Mouse (Mus musculus): ENCODE results near the gene Rxylt1. TPM values are rescaled to one million over a fixed set of nuclear protein-coding genes. Genes with fewer than 3 reads are reported as not detected.

Gene Rxylt1
- total and polyA plus RNA-seq, 3 experiments, result 26.1 to 30.6 TPM; not detected in 1

- Histone ChIP-seq H3K36me3 (ENCODE audit: control insufficient read depth in 1 of 2, insufficient read depth in 2 of 2, low read length in 2 of 2) (no peaks in the 10 kb centered on the region), H3K4me1 (ENCODE audit: control insufficient read depth in 1 of 2, insufficient read depth in 2 of 2, low read length in 2 of 2) (no peaks in the 10 kb centered on the region), H3K27me3 (ENCODE audit: control insufficient read depth in 1 of 2, insufficient read depth in 2 of 2, low read length in 2 of 2) (no peaks in the 10 kb centered on the region), H3K79me2 (ENCODE audit: control insufficient read depth, insufficient read depth, low read length, poor library complexity) (no peaks in the 10 kb centered on the region), H3K4me3 (ENCODE audit: control insufficient read depth in 1 of 2, insufficient read depth in 1 of 2, low read depth in 2 of 2, low read length in 2 of 2) (no peak overlapping the region), H3K9ac (ENCODE audit: control insufficient read depth, low read depth, low read length, poor library complexity, severe bottlenecking) (no peak overlapping the region), H3K9me3 (replicated peaks; ENCODE audit: insufficient read depth, low read length) (no peaks in the 10 kb centered on the region), H3K27ac (ENCODE audit: control insufficient read depth, low read depth, low read length) (no peak overlapping the region)
- no peak for DNase-seq (ENCODE audit: low read depth, low spot score)
- TF ChIP-seq TAL1 (IDR thresholded peaks at IDR 0.05; ENCODE audit: low read length) (no peak), GATA1 (IDR thresholded peaks at IDR 0.05; ENCODE audit: low read depth, low read length) (no peak), CHD1 (IDR thresholded peaks at IDR 0.05; ENCODE audit: low read depth, low read length) (no peak), E2F4 (IDR thresholded peaks at IDR 0.05; ENCODE audit: borderline replicate concordance, low read depth, low read length) (no peak), SMC3 (IDR thresholded peaks at IDR 0.05; ENCODE audit: low read depth, low read length) (no peak), RAD21 (IDR thresholded peaks at IDR 0.05; ENCODE audit: low read depth, low read length) (no peak), MYC (IDR thresholded peaks at IDR 0.05; ENCODE audit: low read depth, low read length) (no peak)
Observed at GRCm38 (mm10) chr10:122055826-122056225, 41.3 kb downstream of the Rxylt1 start.

- Histone ChIP-seq H3K79me2 (ENCODE audit: control insufficient read depth, insufficient read depth, low read length, poor library complexity) (no peaks in the 10 kb centered on the region), H3K9ac (ENCODE audit: control insufficient read depth, low read depth, low read length, poor library complexity, severe bottlenecking) (peak overlapping the region; percentile 19; the same call in 1 of the 2 replicates), H3K9me3 (replicated peaks; ENCODE audit: insufficient read depth, low read length) (no peaks in the 10 kb centered on the region), H3K4me1 (ENCODE audit: control insufficient read depth in 1 of 2, insufficient read depth in 2 of 2, low read length in 2 of 2) (no peaks in the 10 kb centered on the region), H3K4me3 (ENCODE audit: control insufficient read depth in 1 of 2, insufficient read depth in 1 of 2, low read depth in 2 of 2, low read length in 2 of 2) (peak overlapping the region; percentile 21; a peak in 2 of 4 replicates), H3K27me3 (ENCODE audit: control insufficient read depth in 1 of 2, insufficient read depth in 2 of 2, low read length in 2 of 2) (no peaks in the 10 kb centered on the region), H3K27ac (ENCODE audit: control insufficient read depth, low read depth, low read length) (no peak overlapping the region), H3K36me3 (ENCODE audit: control insufficient read depth in 1 of 2, insufficient read depth in 2 of 2, low read length in 2 of 2) (no peaks in the 10 kb centered on the region)
- DNase-seq (ENCODE audit: low read depth, low spot score), result peak; percentile 86
- TF ChIP-seq BHLHE40 (IDR thresholded peaks at IDR 0.05; ENCODE audit: borderline replicate concordance, low read depth, low read length) (no peak), MAX (IDR thresholded peaks at IDR 0.05; ENCODE audit: low read length) (0 out of 2 replicates have a peak, but pooled peaks have one; percentile 20), POLR2AphosphoS2 (IDR thresholded peaks at IDR 0.05; ENCODE audit: low read length) (no peak), CHD1 (IDR thresholded peaks at IDR 0.05; ENCODE audit: low read depth, low read length) (no peak), GATA1 (IDR thresholded peaks at IDR 0.05; ENCODE audit: low read depth, low read length) (no peak), POLR2AphosphoS5 (IDR thresholded peaks at IDR 0.05; ENCODE audit: borderline replicate concordance, low read depth, low read length) (no peak), MYC (IDR thresholded peaks at IDR 0.05; ENCODE audit: low read depth, low read length) (peak; percentile 45; the same call in 1 of the 2 replicates), POLR2A (IDR thresholded peaks at IDR 0.05; ENCODE audit: control insufficient read depth in 1 of 2, insufficient read depth in 1 of 2, low read depth in 1 of 2, low read length in 2 of 2, poor library complexity in 1 of 2) (no peak), SMC3 (IDR thresholded peaks at IDR 0.05; ENCODE audit: low read depth, low read length) (peak; percentile 83), CTCF (IDR thresholded peaks at IDR 0.05 in 2 of 3, conservative IDR thresholded peaks at IDR 0.05 in 1 of 3; ENCODE audit: control insufficient read depth in 1 of 3, insufficient read depth in 1 of 3, low read depth in 2 of 3, low read length in 3 of 3, poor library complexity in 1 of 3, severe bottlenecking in 1 of 3) (peak; percentile 72 to 87 (median 85)), ELF1 (IDR thresholded peaks at IDR 0.05; ENCODE audit: low read depth, low read length) (peak; percentile 99), MAFK (IDR thresholded peaks at IDR 0.05; ENCODE audit: borderline replicate concordance, low read depth, low read length) (no peak), EP300 (IDR thresholded peaks at IDR 0.05; ENCODE audit: low read depth in 1 of 2, low read length in 2 of 2) (no peak), ETS1 (IDR thresholded peaks at IDR 0.05; ENCODE audit: low read depth, low read length) (no peak), SIN3A (IDR thresholded peaks at IDR 0.05; ENCODE audit: low read length) (peak; percentile 84), TBP (IDR thresholded peaks at IDR 0.05; ENCODE audit: low read depth, low read length) (no peak), RCOR1 (IDR thresholded peaks at IDR 0.05; ENCODE audit: low read depth, low read length) (no peak), GABPA (IDR thresholded peaks at IDR 0.05; ENCODE audit: low read depth, low read length) (no peak), E2F4 (IDR thresholded peaks at IDR 0.05; ENCODE audit: borderline replicate concordance, low read depth, low read length) (no peak), MXI1 (IDR thresholded peaks at IDR 0.05; ENCODE audit: low read depth, low read length) (peak; percentile 55; the same call in 1 of the 2 replicates), USF2 (IDR thresholded peaks at IDR 0.05; ENCODE audit: borderline replicate concordance in 1 of 2, insufficient read depth in 1 of 2, low read depth in 1 of 2, low read length in 2 of 2) (no peak), KAT2A (conservative IDR thresholded peaks at IDR 0.05; ENCODE audit: low read depth, low read length) (no peak), RAD21 (IDR thresholded peaks at IDR 0.05; ENCODE audit: low read depth, low read length) (peak; percentile 57), USF1 (IDR thresholded peaks at IDR 0.05; ENCODE audit: low read depth, low read length) (peak; percentile 76), TAL1 (IDR thresholded peaks at IDR 0.05; ENCODE audit: low read length) (no peak), ZMIZ1 (IDR thresholded peaks at IDR 0.05; ENCODE audit: low read depth, low read length) (no peak), MAZ (IDR thresholded peaks at IDR 0.05; ENCODE audit: low read depth, low read length) (no peak), ZC3H11A (IDR thresholded peaks at IDR 0.05; ENCODE audit: low read depth, low read length) (peak; percentile 28; the same call in 1 of the 2 replicates), UBTF (IDR thresholded peaks at IDR 0.05; ENCODE audit: borderline replicate concordance, insufficient read depth, low read depth, low read length) (no peak), MEF2A (IDR thresholded peaks at IDR 0.05; ENCODE audit: extremely low read depth, insufficient replicate concordance, low read depth, low read length, poor library complexity, severe bottlenecking) (no peak)
Observed at GRCm38 (mm10) chr10:122054535-122054934, 42.6 kb downstream of the Rxylt1 start.
